Mouse (Mus musculus): ENCODE results near the gene Olfr221. TPM values are rescaled to one million over a fixed set of nuclear protein-coding genes. Genes with fewer than 3 reads are reported as not detected.

Olfr221 gene
- total RNA-seq, 1 experiment from 2014 or later = not detected

GRCm38 (mm10) chr14:52021568-52022212, 20.6 kb downstream of the Olfr221 start:
- no peak for ATAC-seq (replicated peaks in 1 of 2; ENCODE audit: insufficient read depth in 1 of 2, low FRiP score in 2 of 2, low TSS enrichment in 1 of 2, low read depth in 1 of 2, poor library complexity in 2 of 2, severe bottlenecking in 2 of 2)

- ATAC-seq (replicated peaks in 1 of 2; ENCODE audit: insufficient read depth in 1 of 2, low FRiP score in 2 of 2, low TSS enrichment in 1 of 2, low read depth in 1 of 2, poor library complexity in 2 of 2, severe bottlenecking in 2 of 2) = no peak
Observed at GRCm38 (mm10) chr14:52021138-52021529, 21.1 kb downstream of the Olfr221 start.

- peak; percentile 14 to 15; a peak in 1 of 4 replicates for ATAC-seq (replicated peaks in 1 of 2; ENCODE audit: insufficient read depth in 1 of 2, low FRiP score in 2 of 2, low TSS enrichment in 1 of 2, low read depth in 1 of 2, poor library complexity in 2 of 2, severe bottlenecking in 2 of 2)
Observed at GRCm38 (mm10) chr14:52020486-52021137, 21.6 kb downstream of the Olfr221 start, which contains the start of gene Zfp219. Gene Zfp219, minus strand, starts transcription at chr14:52020733.

GRCm38 (mm10) chr14:52019590-52020340, 22.5 kb downstream of the Olfr221 start:
- ATAC-seq (replicated peaks in 1 of 2; ENCODE audit: insufficient read depth in 1 of 2, low FRiP score in 2 of 2, low TSS enrichment in 1 of 2, low read depth in 1 of 2, poor library complexity in 2 of 2, severe bottlenecking in 2 of 2) = peak; percentile 80

GRCm38 (mm10) chr14:52019051-52019589, 23.1 kb downstream of the Olfr221 start:
- peak; percentile 43 to 46 for ATAC-seq (replicated peaks in 1 of 2; ENCODE audit: insufficient read depth in 1 of 2, low FRiP score in 2 of 2, low TSS enrichment in 1 of 2, low read depth in 1 of 2, poor library complexity in 2 of 2, severe bottlenecking in 2 of 2)

- no peak for ATAC-seq (replicated peaks in 1 of 2; ENCODE audit: insufficient read depth in 1 of 2, low FRiP score in 2 of 2, low TSS enrichment in 1 of 2, low read depth in 1 of 2, poor library complexity in 2 of 2, severe bottlenecking in 2 of 2)
Observed at GRCm38 (mm10) chr14:52018248-52019050, 23.8 kb downstream of the Olfr221 start.

GRCm38 (mm10) chr14:52017662-52018061, 24.6 kb downstream of the Olfr221 start:
- ATAC-seq (replicated peaks in 1 of 2; ENCODE audit: insufficient read depth in 1 of 2, low FRiP score in 2 of 2, low TSS enrichment in 1 of 2, low read depth in 1 of 2, poor library complexity in 2 of 2, severe bottlenecking in 2 of 2) = no peak

- no peak for ATAC-seq (replicated peaks in 1 of 2; ENCODE audit: insufficient read depth in 1 of 2, low FRiP score in 2 of 2, low TSS enrichment in 1 of 2, low read depth in 1 of 2, poor library complexity in 2 of 2, severe bottlenecking in 2 of 2)
Observed at GRCm38 (mm10) chr14:52016625-52017405, 25.4 kb downstream of the Olfr221 start.

- ATAC-seq (replicated peaks in 1 of 2; ENCODE audit: insufficient read depth in 1 of 2, low FRiP score in 2 of 2, low TSS enrichment in 1 of 2, low read depth in 1 of 2, poor library complexity in 2 of 2, severe bottlenecking in 2 of 2) = no peak
Observed at GRCm38 (mm10) chr14:52015445-52016100, 26.7 kb downstream of the Olfr221 start, which contains the start of gene Tmem253. Gene Tmem253, plus strand, starts transcription at chr14:52015658.

GRCm38 (mm10) chr14:52014761-52015311, 27.4 kb downstream of the Olfr221 start:
- peak; percentile 19 to 34; a peak in 2 of 4 replicates for ATAC-seq (replicated peaks in 1 of 2; ENCODE audit: insufficient read depth in 1 of 2, low FRiP score in 2 of 2, low TSS enrichment in 1 of 2, low read depth in 1 of 2, poor library complexity in 2 of 2, severe bottlenecking in 2 of 2)

GRCm38 (mm10) chr14:52014271-52014760, 27.9 kb downstream of the Olfr221 start:
- ATAC-seq (replicated peaks in 1 of 2; ENCODE audit: insufficient read depth in 1 of 2, low FRiP score in 2 of 2, low TSS enrichment in 1 of 2, low read depth in 1 of 2, poor library complexity in 2 of 2, severe bottlenecking in 2 of 2) = no peak

GRCm38 (mm10) chr14:52013771-52014219, 28.5 kb downstream of the Olfr221 start:
- ATAC-seq (replicated peaks in 1 of 2; ENCODE audit: insufficient read depth in 1 of 2, low FRiP score in 2 of 2, low TSS enrichment in 1 of 2, low read depth in 1 of 2, poor library complexity in 2 of 2, severe bottlenecking in 2 of 2) = no peak

GRCm38 (mm10) chr14:52013021-52013610, 29.1 kb downstream of the Olfr221 start:
- ATAC-seq (replicated peaks in 1 of 2; ENCODE audit: insufficient read depth in 1 of 2, low FRiP score in 2 of 2, low TSS enrichment in 1 of 2, low read depth in 1 of 2, poor library complexity in 2 of 2, severe bottlenecking in 2 of 2) = no peak

- no peak for ATAC-seq (replicated peaks in 1 of 2; ENCODE audit: insufficient read depth in 1 of 2, low FRiP score in 2 of 2, low TSS enrichment in 1 of 2, low read depth in 1 of 2, poor library complexity in 2 of 2, severe bottlenecking in 2 of 2)
Observed at GRCm38 (mm10) chr14:52012553-52012952, 29.7 kb downstream of the Olfr221 start.

- no peak for ATAC-seq (replicated peaks in 1 of 2; ENCODE audit: insufficient read depth in 1 of 2, low FRiP score in 2 of 2, low TSS enrichment in 1 of 2, low read depth in 1 of 2, poor library complexity in 2 of 2, severe bottlenecking in 2 of 2)
Observed at GRCm38 (mm10) chr14:52012085-52012484, 30.2 kb downstream of the Olfr221 start.

All from hematopoietic stem cell, adult 5-6 weeks (primary cell).